Mouse (Mus musculus) thymus, postnatal 36 days (tissue): ENCODE results near the gene Gab2.

Source experiments
- DNase-seq, 2 experiments: peaks; one replicate each; pipeline ENCODE4 v3.0.0; 2022; ENCODE audit warnings: mixed read lengths in 2 of 2

Gene Gab2

GRCm38 (mm10) chr7:97324342-97324741 is 243.0 kb downstream of the Gab2 start:
- DNase-seq = no peak

- DNase-seq = no peak
Measured at GRCm38 (mm10) chr7:97325156-97325985, 244.0 kb downstream of the Gab2 start.

GRCm38 (mm10) chr7:97327376-97327775 is 246.0 kb downstream of the Gab2 start:
- no peak for DNase-seq

- DNase-seq = no peak
Measured at GRCm38 (mm10) chr7:97328891-97329588, 247.7 kb downstream of the Gab2 start.

- DNase-seq = no peak
Measured at GRCm38 (mm10) chr7:97329676-97330075, 248.3 kb downstream of the Gab2 start.

- peak in 1 of 2 experiments; percentile 20 for DNase-seq
Measured at GRCm38 (mm10) chr7:97330931-97331645, 249.7 kb downstream of the Gab2 start.

- peak; percentile 96 to 98 for DNase-seq
Measured at GRCm38 (mm10) chr7:97331726-97332666, 250.6 kb downstream of the Gab2 start, which contains the start of the genes Usp35 and Kctd21. Usp35 (minus strand) TSS chr7:97332020. Kctd21 (plus strand) TSS chr7:97332327.

- peak in 1 of 2 experiments; percentile 27 for DNase-seq
Measured at GRCm38 (mm10) chr7:97332667-97333041, 251.3 kb downstream of the Gab2 start.

GRCm38 (mm10) chr7:97333113-97333898 is 251.9 kb downstream of the Gab2 start:
- no peak for DNase-seq

GRCm38 (mm10) chr7:97334406-97334805 is 253.0 kb downstream of the Gab2 start:
- no peak for DNase-seq

GRCm38 (mm10) chr7:97336678-97337077 is 255.3 kb downstream of the Gab2 start:
- no peak for DNase-seq

- no peak for DNase-seq
Measured at GRCm38 (mm10) chr7:97338593-97338992, 257.2 kb downstream of the Gab2 start.

GRCm38 (mm10) chr7:97339623-97340022 is 258.2 kb downstream of the Gab2 start:
- DNase-seq = no peak

GRCm38 (mm10) chr7:97340907-97341849 is 259.8 kb downstream of the Gab2 start:
- no peak for DNase-seq

- no peak for DNase-seq
Measured at GRCm38 (mm10) chr7:97342961-97343360, 261.6 kb downstream of the Gab2 start.

GRCm38 (mm10) chr7:97344655-97345054 is 263.3 kb downstream of the Gab2 start:
- no peak for DNase-seq

GRCm38 (mm10) chr7:97345229-97345871 is 264.0 kb downstream of the Gab2 start:
- DNase-seq = no peak

- no peak for DNase-seq
Measured at GRCm38 (mm10) chr7:97346111-97346821, 264.9 kb downstream of the Gab2 start.

GRCm38 (mm10) chr7:97346822-97347166 is 265.4 kb downstream of the Gab2 start:
- DNase-seq = no peak
